Mouse (Mus musculus): Measurements from ENCODE around the gene Syt13.

GRCm38 (mm10) chr2:92948699-92949300 lies 33.9 kb downstream of the Syt13 start:
- TF ChIP-seq CTCF (IDR thresholded peaks at IDR 0.05 in 2 of 3, conservative IDR thresholded peaks at IDR 0.05 in 1 of 3; ENCODE audit: control insufficient read depth in 1 of 3, insufficient read depth in 1 of 3, low read depth in 2 of 3, low read length in 3 of 3, poor library complexity in 1 of 3, severe bottlenecking in 1 of 3) (no peak), POLR2AphosphoS2 (IDR thresholded peaks at IDR 0.05; ENCODE audit: low read length) (no peak), GATA1 (IDR thresholded peaks at IDR 0.05; ENCODE audit: low read depth, low read length) (no peak), EP300 (IDR thresholded peaks at IDR 0.05; ENCODE audit: low read depth in 1 of 2, low read length in 2 of 2) (no peak)
